Mouse (Mus musculus): ENCODE results near the gene BC037034.

Gene BC037034

DNA sequence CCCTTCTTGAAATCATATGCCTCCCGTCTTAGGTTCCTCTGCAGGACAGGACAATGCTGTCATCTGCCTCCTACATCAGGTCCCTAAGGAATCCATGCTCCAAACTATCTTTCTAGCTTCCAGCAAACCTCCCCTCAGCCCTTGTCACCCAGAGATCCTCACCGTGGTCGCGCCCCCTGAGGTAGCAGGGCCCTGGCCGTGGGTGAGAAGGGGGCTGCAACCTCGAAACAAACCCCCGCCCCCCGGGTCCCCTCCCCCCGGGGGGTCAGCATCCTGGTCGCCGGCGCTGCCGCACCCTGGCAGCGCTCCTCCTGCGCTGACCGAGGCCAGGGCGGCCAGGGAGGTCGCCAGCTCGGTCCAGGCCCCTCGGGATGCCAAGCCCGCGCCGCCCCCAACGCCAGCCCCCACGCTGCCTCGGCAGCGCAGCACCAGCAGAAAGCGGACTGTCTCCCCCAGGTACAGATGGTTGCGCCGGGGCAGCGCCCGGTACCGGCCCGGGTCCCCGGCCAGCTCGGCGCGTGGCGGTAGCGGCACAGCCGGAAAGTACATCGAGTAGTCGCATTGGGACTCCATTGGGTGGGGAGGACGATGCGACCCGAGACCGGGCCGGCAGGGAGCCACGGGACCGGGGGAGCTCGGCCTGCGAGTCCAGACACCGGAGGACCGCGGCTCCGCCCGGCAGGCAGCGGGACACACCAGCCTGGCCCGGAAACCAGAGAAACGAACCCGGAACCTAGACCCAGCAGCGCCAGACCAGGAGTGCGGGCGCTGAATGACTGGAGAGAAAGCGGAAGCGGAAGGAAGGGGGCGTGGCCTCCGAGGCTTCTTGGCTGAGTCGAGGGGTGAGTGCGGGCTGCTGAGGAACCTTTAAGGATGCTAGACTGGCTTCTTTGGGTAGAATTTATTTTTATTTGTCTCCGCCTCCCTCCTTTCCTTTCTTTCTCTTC, at the start of gene BC037034:
Gene BC037034 (minus strand): TSS at position 774 of the 947 bp plus-strand sequence.
- peak; percentile 96 for DNase-seq

DNA sequence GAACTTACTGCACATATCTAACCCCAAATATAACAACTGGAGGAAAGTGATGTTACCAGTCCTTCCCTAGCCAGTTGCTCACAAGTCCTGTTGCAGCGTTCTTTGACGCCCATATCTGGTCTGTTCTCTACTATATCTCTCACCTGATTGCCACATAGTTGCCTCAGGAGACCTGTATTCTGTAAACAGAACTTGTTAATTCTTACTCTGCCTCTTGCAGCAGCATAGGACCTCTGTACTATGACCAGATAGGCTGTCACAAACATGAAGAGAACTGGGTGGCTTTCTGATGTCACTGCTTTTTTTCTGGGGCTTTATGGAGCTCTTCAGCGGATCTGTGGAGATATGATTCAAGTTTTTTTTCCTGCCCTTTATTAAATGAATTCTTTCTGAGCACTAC, 49.0 kb upstream of the BC037034 start:
- DNase-seq: no peak

DNA sequence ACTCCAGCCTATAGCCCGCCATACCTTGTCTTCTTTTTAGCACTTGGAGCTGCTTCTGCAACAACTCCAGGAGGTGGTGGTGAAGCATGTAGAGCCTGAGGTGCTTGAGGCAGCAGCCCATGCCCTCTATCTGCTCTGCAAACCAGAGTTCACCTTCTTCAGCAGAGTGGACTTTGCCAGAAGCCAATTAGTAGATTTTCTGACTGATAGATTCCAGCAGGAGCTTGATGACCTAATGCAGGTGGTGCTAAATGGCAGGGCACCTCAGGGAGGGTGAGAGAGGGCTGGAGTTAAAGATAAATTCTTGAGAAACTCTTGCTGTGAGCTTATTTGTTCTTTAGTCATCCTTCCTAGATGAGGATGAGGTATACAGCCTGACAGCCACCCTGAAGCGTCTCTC, 35.8 kb upstream of the BC037034 start:
- DNase-seq: no peak

- no peak for DNase-seq
Measured at GRCm38 (mm10) chr5:138294158-138294557, 30.3 kb upstream of the BC037034 start.

- no peak for DNase-seq
Measured at GRCm38 (mm10) chr5:138291638-138292037, 27.8 kb upstream of the BC037034 start.

DNA sequence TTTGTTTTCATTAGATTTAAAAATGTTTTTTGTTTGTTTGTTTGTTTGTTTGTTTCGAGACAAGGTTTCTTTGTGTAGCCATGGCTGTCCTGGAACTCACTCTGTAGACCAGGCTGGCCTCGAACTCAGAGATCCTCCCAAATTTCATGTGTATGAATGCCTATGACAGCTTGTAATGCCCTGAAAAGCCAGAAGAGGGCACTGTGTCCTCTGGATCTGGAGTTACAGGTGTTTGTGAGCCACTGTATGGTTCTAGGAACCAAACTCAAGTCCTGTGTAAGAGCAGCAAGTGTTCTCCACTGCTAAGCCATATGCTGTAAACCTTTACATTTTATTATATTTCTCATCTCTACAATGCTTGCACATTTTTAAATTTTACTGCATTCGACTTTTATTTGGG, 24.0 kb upstream of the BC037034 start:
- no peak for DNase-seq

GRCm38 (mm10) chr5:138283540-138283939, 19.7 kb upstream of the BC037034 start:
- no peak for DNase-seq

DNA sequence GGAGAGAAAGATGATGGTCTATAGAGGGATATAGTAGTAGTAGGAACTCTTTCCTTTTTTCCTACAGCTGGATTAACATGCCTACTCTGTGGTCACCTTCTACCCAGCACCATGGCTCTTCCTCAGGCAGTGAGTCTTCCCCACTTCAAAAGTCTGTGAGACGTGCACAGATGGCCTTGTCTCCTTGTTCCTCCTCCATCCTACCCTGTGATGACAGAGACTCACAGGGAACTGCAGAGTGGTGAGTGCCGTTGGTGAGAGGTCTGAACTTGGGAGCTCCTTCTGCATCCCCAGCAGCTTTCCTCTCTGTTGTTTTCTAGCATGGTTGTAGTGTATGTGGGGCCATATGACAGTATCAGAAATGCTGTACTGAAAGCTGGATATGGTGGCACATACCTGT, 18.0 kb upstream of the BC037034 start:
- DNase-seq: no peak

GRCm38 (mm10) chr5:138280829-138281228, 17.0 kb upstream of the BC037034 start:
- no peak for DNase-seq

DNA sequence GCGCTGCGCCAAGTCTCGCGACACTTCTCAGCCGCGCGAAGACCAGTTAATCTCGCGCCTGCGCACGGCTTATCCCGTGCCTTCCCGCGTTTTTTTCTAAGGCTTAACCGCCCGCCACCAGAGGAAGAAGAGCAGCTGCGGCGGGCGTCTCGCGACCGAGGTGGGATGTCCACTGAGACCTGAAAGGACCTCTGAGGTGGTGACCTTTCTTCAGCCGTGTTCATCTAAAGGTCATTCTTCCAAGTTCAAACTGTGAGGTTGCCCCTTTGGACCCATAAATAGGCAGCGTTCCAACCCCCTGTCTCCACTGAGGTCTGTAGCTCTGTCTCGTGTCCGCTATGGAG, 16.6 kb upstream of the BC037034 start:
- DNase-seq: no peak

DNA sequence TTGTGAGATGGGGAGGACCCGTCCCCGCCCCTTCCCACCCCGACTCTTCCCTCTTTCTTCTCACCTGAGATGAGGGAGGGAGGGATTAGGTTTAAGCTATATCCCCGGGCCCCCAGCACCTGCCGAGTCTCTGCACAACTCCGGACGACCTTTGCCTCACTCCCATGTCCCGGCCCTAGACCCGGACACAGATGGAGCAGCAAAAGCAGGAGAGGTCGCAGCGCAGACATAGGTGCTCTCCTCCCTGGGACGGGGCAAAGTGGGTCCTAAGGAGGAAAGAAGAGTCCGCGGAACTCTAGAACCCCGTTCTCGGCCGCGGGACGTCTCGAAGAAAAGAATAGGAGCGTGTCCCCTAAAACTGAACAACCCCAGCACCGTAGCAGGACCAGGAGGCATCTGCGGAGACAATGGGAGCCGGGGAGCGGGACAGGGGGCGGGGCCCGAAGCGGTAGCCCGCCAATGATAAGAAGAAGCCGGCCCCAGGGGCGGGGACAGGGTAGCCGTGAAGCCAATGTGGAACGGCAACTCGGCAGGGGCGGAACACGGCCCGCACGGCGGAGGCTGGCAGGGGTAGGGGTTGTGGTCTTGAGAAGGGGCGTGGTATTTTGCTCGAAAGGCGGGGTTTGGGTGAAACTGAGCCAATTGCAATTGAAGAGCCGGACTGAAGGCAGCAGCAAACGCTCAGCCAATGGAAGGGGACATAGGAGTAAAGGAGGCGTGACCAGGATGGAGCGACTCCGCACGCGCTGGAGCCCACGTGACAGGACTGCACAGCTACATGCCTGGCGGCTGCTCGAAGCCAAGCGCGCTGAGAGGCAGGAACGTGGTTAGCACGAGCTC, 16.0 kb upstream of the BC037034 start, which contains the start of the genes Gm43720, Gpc2 and Stag3:
Gene Gm43720 (minus strand): TSS at position 374 of the 840 bp plus-strand sequence.
Gene Gpc2 (minus strand): TSS at position 421 of the 840 bp plus-strand sequence.
Gene Stag3 (plus strand): TSS at position 656 of the 840 bp plus-strand sequence.
- peak; percentile 84 for DNase-seq

- no peak for DNase-seq
Measured at GRCm38 (mm10) chr5:138277994-138278393, 14.2 kb upstream of the BC037034 start.

DNA sequence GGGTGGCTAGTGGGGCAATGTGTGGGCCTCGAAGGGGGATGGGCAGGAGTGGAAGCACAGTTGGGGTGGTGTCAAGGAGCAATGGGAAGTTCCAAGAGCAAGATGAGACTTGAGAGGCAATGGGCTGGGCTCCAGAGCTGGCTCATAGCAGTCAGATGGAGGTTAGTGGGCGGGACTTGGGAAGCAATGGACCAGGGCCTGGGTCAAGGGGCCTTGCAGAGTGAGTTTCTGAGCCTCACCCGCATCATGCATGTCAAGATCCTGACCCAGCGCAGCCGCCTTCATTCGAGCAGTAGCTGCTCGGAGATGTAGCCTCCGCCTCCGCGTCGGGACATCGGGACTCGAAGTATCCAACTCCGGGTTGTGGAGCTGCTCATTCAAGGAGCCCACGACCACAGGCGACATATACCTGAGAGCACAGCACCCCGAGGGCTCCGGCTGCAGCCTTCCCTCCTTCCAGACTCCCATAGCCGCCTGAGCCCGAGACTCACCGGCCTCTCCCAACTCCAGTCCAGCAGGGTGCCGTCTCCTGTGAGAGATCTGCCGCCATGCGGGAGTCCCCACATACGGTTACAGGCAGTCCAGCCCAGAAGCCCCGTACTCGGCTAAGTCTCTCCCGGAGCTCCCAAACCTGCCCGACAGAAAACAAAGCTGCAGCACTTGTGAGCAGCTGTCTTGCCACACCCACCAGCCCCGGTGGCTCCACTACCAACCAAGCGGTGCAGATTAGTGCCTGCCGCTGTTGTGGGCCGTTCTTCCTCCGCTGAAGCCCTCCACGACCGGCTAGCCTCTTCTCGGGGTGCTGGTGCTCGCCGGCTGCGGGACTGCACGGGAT, 11.6 kb upstream of the BC037034 start:
- DNase-seq: no peak

DNA sequence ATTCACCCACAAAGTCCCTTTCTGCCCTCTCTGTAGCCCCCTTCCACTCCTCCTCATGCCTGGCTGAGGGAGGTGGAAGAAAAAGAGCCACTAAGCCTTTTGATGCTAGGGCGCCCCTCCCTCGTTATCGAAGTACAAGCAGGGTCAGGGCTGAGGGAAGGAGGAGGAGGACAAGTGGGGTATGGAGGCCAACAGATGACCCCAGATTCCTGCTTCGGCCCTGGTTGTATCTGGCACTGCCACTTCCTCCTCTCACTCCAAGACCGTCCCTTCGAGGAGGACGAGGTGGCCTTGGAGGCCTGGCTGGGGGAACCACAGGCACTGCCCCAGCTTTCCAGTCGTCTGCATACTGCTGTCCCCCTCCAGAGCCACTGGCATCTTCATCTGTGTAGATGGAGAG, 10.4 kb upstream of the BC037034 start:
- no peak for DNase-seq

DNA sequence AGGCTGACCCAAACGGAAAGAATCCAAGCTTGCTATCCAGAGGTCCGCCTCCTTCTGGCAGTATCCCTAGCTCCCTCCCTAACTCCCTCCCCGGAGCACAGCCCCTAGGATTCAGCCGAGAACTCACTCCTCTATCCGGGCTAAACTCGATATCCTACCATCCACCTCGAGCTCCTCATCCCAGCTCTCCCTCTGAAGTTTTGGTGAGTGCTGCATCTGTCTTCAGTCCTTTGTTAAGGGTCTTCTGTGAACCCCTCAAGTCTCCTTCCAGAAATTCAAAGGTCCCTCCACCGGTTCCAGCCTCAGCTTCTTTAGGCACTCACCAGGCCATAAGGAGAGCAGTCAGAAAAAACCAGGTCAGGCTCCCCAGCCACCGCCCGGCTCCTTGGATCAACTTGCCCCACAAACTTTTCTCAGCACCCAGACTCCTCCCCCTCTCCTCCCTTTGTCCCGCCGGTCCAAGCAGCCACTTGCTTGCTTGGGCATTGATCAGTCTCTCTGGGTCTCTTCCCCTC, 8.6 kb upstream of the BC037034 start, which contains the start of gene Gal3st4:
Gene Gal3st4 (minus strand): TSS at position 432 of the 515 bp plus-strand sequence.
- DNase-seq: no peak

GRCm38 (mm10) chr5:138271232-138271631, 7.4 kb upstream of the BC037034 start:
- DNase-seq: no peak

DNA sequence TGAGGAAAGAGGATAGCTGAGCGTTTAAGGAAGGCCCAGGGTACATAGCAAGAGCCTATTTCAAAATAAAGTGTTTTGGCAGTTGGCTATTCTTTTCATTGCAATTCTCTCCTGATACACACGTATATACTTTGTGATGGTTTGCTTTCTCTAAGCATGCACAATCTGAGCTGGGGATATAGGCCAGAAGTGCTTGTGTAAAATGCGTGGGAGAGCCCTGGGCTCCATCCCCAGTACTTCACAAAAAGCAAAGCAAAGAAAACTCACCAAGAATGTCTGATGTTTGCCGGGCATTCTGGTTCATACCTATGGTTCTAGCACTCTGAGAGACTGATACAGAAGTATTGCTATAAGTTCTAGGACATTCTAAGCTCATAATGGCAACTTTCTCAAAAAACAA, 5.1 kb upstream of the BC037034 start:
- no peak for DNase-seq

DNA sequence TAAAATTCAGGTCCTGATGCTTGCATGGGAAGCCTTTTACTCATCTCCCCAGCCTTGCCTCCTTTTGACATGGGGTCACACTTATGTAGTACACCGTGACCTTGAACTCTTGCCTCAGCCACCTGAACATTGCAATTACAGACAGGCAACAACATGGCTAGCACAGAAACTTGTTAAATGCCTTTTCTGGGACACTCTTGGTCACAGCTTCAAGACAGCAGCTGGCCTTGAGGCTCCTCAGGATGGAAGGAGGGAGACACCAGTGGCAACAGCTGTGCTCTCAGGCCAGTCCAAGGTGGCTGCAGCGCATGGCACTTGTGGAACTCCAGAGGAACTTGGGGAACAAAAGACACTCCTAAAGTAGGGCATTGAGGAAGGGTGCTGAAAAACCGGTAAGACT, 3.3 kb upstream of the BC037034 start:
- DNase-seq: no peak

- DNase-seq: no peak
Measured at GRCm38 (mm10) chr5:138265712-138266111, 1.9 kb upstream of the BC037034 start.

GRCm38 (mm10) chr5:138264207-138264578, 360 bp upstream of the BC037034 start:
- DNase-seq: no peak

DNA sequence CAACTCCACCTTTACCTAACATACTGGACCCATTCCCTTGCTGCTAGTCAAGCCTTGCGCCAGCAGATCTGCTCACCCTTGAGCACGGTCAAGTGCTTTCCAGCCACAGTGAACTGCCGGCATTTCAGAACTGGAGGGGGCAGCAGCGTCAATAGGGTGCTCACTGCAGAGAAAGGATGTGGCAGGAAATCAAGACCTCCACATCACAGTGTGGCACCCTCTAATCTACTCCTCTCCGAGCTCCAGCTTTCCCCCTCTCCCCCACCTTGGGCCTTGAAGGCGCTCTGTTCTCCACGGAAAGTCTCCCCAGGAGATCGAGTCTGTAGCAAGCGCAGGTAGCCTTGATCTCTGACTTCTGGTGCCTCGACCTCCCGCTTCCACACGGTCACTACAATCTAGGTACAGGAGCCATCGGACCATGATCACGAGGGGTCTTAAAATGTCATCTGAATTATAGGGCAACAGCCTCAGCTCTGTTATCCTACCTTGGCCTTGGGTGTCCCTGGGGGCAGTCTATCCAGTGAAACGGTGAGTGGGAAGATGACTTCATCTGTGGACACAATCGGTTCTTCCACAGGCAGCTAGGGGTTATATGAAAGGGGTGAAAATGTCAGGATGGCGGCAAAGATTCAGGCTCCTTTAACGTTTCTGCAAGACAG, 1.1 kb downstream of the BC037034 start:
- no peak for DNase-seq

DNA sequence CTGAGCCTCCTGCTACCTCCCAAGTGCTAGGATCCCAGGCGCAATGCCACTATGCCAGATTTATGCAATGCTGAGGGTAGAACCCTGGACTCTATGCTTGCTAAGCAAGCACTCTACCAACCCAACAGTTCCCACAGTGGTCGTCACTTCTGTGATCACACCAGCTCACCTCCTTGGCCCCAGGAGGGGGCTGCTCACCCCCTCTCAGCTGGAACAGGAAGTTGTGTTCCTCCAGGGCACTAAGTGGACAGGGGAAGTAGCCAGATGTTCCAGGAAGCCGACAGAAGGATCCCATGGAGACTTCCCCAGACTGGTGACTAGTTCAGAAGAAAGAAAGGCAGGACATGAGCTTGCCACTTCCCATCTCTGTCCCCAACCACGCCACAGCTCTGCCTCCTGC, 1.8 kb downstream of the BC037034 start:
- no peak for DNase-seq
